Mouse (Mus musculus): ENCODE results near the gene Zic3.

Gene Zic3

DNA sequence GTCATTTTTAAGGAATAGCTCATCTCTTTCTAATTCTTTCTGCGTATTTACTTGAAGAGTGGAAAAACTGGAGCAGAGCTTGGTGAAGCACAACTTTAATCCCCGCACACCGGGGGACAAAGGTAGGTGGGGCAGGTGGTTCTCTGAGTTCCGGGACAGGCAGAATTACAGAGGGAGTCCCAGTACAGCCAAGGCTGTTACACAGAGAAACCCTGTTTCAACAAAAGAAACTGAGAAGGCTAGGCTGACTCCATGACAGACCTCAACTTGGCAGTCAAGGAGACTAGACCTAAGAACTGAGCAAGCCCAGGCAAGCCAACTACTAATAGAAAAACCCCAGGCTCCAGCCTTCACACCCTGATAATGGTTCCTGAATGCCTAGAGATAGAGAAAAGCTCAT lies 20.0 kb downstream of the Zic3 start:
- no peak for DNase-seq

Data from liver (tissue).